Mouse (Mus musculus): ENCODE data around the gene Maco1. TPM values are rescaled to one million over a fixed set of nuclear protein-coding genes. Genes with fewer than 3 reads are reported as not detected.

The Maco1 gene
- total RNA-seq, 1 experiment: 56.1 TPM

GRCm38 (mm10) chr4:134813406-134814228 is 39.5 kb downstream of the Maco1 start:
- H3K27ac ChIP-seq (ENCODE audit: insufficient read depth, low read depth, low read length, poor library complexity, severe bottlenecking): peak overlapping the region; percentile 58
- H3K4me3 ChIP-seq (ENCODE audit: insufficient read depth in 1 of 2, low read depth in 1 of 2, low read length in 2 of 2, poor library complexity in 1 of 2, severe bottlenecking in 1 of 2): no peak overlapping the region
- peaks cover 29% of the 10 kb centered on the region for H3K36me3 ChIP-seq (ENCODE audit: control insufficient read depth, insufficient read depth, low read length, poor library complexity, severe bottlenecking)
- no peak for DNase-seq (ENCODE audit: low read depth, low spot score)
- H3K9ac ChIP-seq (ENCODE audit: insufficient read depth, low read depth, low read length, poor library complexity, severe bottlenecking): peak overlapping the region; percentile 27
- H3K9me3 ChIP-seq (ENCODE audit: control insufficient read depth, insufficient read depth, low read depth, low read length): no peaks in the 10 kb centered on the region
- peaks cover 10 to 15% of the 10 kb centered on the region in 2 experiments for H3K4me1 ChIP-seq (ENCODE audit: control insufficient read depth in 2 of 2, insufficient read depth in 2 of 2, low read length in 2 of 2, poor library complexity in 1 of 2)
- TF ChIP-seq ZNF384 (IDR thresholded peaks at IDR 0.05; ENCODE audit: low read depth, low read length) (no peak), MAFK (IDR thresholded peaks at IDR 0.05; ENCODE audit: insufficient read depth, low read depth, low read length) (no peak), HCFC1 (IDR thresholded peaks at IDR 0.05; ENCODE audit: borderline replicate concordance, insufficient read depth, low read length) (no peak), ZC3H11A (IDR thresholded peaks at IDR 0.05; ENCODE audit: borderline replicate concordance, low read depth, low read length) (no peak), CHD2 (IDR thresholded peaks at IDR 0.05; ENCODE audit: low read depth, low read length) (no peak)
- in situ Hi-C loops (cut with MboI; ENCODE audit: low sequenced_read_pairs in 2 of 2, unreplicated experiment in 2 of 2): no loop called here

DNA sequence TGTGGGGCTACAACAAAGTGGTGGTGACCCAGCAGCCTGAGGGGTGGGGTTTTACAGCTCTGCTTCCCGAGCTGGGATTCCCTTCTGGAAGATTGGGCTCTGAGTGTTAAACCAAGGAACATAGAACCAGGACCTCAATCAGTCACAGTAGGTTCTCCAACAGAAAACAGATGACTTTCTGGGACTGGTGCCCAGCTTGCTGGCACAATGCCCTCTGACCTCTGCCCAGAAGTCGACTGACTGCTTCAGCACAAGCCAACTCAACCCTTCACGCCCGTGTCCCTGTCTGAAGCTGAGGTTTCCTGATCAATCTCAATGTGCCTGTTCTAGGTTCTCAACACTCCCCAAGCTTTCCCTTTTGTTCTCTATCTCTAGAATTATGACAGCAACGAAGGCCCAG is 48.4 kb downstream of the Maco1 start:
- Histone ChIP-seq H3K27ac (ENCODE audit: insufficient read depth, low read depth, low read length, poor library complexity, severe bottlenecking) (no peak overlapping the region), H3K4me3 (ENCODE audit: insufficient read depth in 1 of 2, low read depth in 1 of 2, low read length in 2 of 2, poor library complexity in 1 of 2, severe bottlenecking in 1 of 2) (no peak overlapping the region), H3K9me3 (ENCODE audit: control insufficient read depth, insufficient read depth, low read depth, low read length) (no peaks in the 10 kb centered on the region), H3K4me1 (ENCODE audit: control insufficient read depth in 2 of 2, insufficient read depth in 2 of 2, low read length in 2 of 2, poor library complexity in 1 of 2) (peaks cover 0 to 2% of the 10 kb centered on the region in 2 experiments; a peak in 1 of 4 replicates), H3K36me3 (ENCODE audit: control insufficient read depth, insufficient read depth, low read length, poor library complexity, severe bottlenecking) (peaks cover 59% of the 10 kb centered on the region), H3K9ac (ENCODE audit: insufficient read depth, low read depth, low read length, poor library complexity, severe bottlenecking) (no peak overlapping the region)
- in situ Hi-C loops (cut with MboI; ENCODE audit: low sequenced_read_pairs in 2 of 2, unreplicated experiment in 2 of 2): no loop called here
- TF ChIP-seq MAFK (IDR thresholded peaks at IDR 0.05; ENCODE audit: insufficient read depth, low read depth, low read length) (no peak), ZNF384 (IDR thresholded peaks at IDR 0.05; ENCODE audit: low read depth, low read length) (no peak), HCFC1 (IDR thresholded peaks at IDR 0.05; ENCODE audit: borderline replicate concordance, insufficient read depth, low read length) (no peak), CHD2 (IDR thresholded peaks at IDR 0.05; ENCODE audit: low read depth, low read length) (no peak), ZC3H11A (IDR thresholded peaks at IDR 0.05; ENCODE audit: borderline replicate concordance, low read depth, low read length) (no peak)
- DNase-seq (ENCODE audit: low read depth, low spot score): no peak

DNA sequence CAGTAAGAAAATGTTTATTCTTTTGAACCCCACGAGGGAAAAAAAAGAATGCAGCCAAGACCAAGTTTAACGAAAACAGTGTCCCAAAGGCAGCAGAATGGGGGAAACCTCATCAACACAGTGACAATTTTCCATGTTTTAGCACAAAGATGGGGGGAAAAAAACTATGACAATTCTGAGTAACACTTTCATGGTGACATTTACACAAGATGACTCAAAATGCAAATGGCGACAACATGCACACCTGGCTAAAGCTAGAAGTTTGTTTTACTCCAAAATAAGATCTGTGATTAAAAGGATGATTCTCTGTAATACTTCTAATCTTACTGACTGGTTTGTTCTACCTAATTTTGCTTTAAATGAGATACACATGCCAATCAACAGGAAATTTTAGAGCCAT is 50.4 kb downstream of the Maco1 start:
- no peak for TF ChIP-seq CHD2 (IDR thresholded peaks at IDR 0.05; ENCODE audit: low read depth, low read length)
- TF ChIP-seq MAFK (IDR thresholded peaks at IDR 0.05; ENCODE audit: insufficient read depth, low read depth, low read length): no peak
- TF ChIP-seq HCFC1 (IDR thresholded peaks at IDR 0.05; ENCODE audit: borderline replicate concordance, insufficient read depth, low read length): no peak
- no peak for TF ChIP-seq ZC3H11A (IDR thresholded peaks at IDR 0.05; ENCODE audit: borderline replicate concordance, low read depth, low read length)
- no peak for TF ChIP-seq ZNF384 (IDR thresholded peaks at IDR 0.05; ENCODE audit: low read depth, low read length)
- H3K4me3 ChIP-seq (ENCODE audit: insufficient read depth in 1 of 2, low read depth in 1 of 2, low read length in 2 of 2, poor library complexity in 1 of 2, severe bottlenecking in 1 of 2): no peak overlapping the region
- peaks cover 0 to 2% of the 10 kb centered on the region in 2 experiments; a peak in 1 of 4 replicates for H3K4me1 ChIP-seq (ENCODE audit: control insufficient read depth in 2 of 2, insufficient read depth in 2 of 2, low read length in 2 of 2, poor library complexity in 1 of 2)
- H3K9ac ChIP-seq (ENCODE audit: insufficient read depth, low read depth, low read length, poor library complexity, severe bottlenecking): no peak overlapping the region
- no peak for DNase-seq (ENCODE audit: low read depth, low spot score)
- no peaks in the 10 kb centered on the region for H3K9me3 ChIP-seq (ENCODE audit: control insufficient read depth, insufficient read depth, low read depth, low read length)
- peaks cover 49% of the 10 kb centered on the region for H3K36me3 ChIP-seq (ENCODE audit: control insufficient read depth, insufficient read depth, low read length, poor library complexity, severe bottlenecking)
- no peak overlapping the region for H3K27ac ChIP-seq (ENCODE audit: insufficient read depth, low read depth, low read length, poor library complexity, severe bottlenecking)
- in situ Hi-C loops (cut with MboI; ENCODE audit: low sequenced_read_pairs in 2 of 2, unreplicated experiment in 2 of 2): no loop called here

GRCm38 (mm10) chr4:134802155-134802554 is 51.0 kb downstream of the Maco1 start:
- Histone ChIP-seq H3K36me3 (ENCODE audit: control insufficient read depth, insufficient read depth, low read length, poor library complexity, severe bottlenecking) (peaks cover 49% of the 10 kb centered on the region), H3K9ac (ENCODE audit: insufficient read depth, low read depth, low read length, poor library complexity, severe bottlenecking) (no peak overlapping the region), H3K4me3 (ENCODE audit: insufficient read depth in 1 of 2, low read depth in 1 of 2, low read length in 2 of 2, poor library complexity in 1 of 2, severe bottlenecking in 1 of 2) (no peak overlapping the region), H3K9me3 (ENCODE audit: control insufficient read depth, insufficient read depth, low read depth, low read length) (no peaks in the 10 kb centered on the region), H3K4me1 (ENCODE audit: control insufficient read depth in 2 of 2, insufficient read depth in 2 of 2, low read length in 2 of 2, poor library complexity in 1 of 2) (peaks cover 0 to 2% of the 10 kb centered on the region in 2 experiments; a peak in 1 of 4 replicates), H3K27ac (ENCODE audit: insufficient read depth, low read depth, low read length, poor library complexity, severe bottlenecking) (no peak overlapping the region)
- TF ChIP-seq ZNF384 (IDR thresholded peaks at IDR 0.05; ENCODE audit: low read depth, low read length) (no peak), HCFC1 (IDR thresholded peaks at IDR 0.05; ENCODE audit: borderline replicate concordance, insufficient read depth, low read length) (no peak), ZC3H11A (IDR thresholded peaks at IDR 0.05; ENCODE audit: borderline replicate concordance, low read depth, low read length) (no peak), MAFK (IDR thresholded peaks at IDR 0.05; ENCODE audit: insufficient read depth, low read depth, low read length) (no peak), CHD2 (IDR thresholded peaks at IDR 0.05; ENCODE audit: low read depth, low read length) (no peak)
- in situ Hi-C loops (cut with MboI; ENCODE audit: low sequenced_read_pairs in 2 of 2, unreplicated experiment in 2 of 2): no loop called here
- DNase-seq (ENCODE audit: low read depth, low spot score): no peak
